Mouse (Mus musculus) spleen, adult 2 months (tissue): ENCODE data around the gene Hao2. TPM values are rescaled to one million over a fixed set of nuclear protein-coding genes. Genes with fewer than 3 reads are reported as not detected.

Experiments
- DNase-seq, 2 experiments: peaks; one replicate each; pipeline versions ENCODE4 v3.0.0 to v3.0.0-alpha.2; 2012 to 2021; ENCODE audit warnings: low spot score in 2 of 2, low read depth in 1 of 2
- H3K27ac ChIP-seq: fragments of 200-500 bp; 2 replicates; pipeline ENCODE4 v1.5.1; 2012; ENCODE audit warnings: low read length, inconsistent platforms; ENCODE audit not compliant: insufficient read depth
- H3K27me3 ChIP-seq: fragments of 200-500 bp; 2 replicates; pipeline ENCODE4 v1.6.1; 2012; ENCODE audit warnings: mild to moderate bottlenecking, moderate library complexity, low read length, inconsistent platforms; ENCODE audit not compliant: control insufficient read depth, insufficient read depth
- H3K36me3 ChIP-seq: fragments of 200-500 bp; 2 replicates; pipeline ENCODE4 v1.6.1; 2012; ENCODE audit warnings: mild to moderate bottlenecking, low read length, inconsistent platforms; ENCODE audit not compliant: control insufficient read depth, insufficient read depth
- H3K4me1 ChIP-seq: fragments of 200-500 bp; 2 replicates; pipeline ENCODE4 v1.6.1; 2011; ENCODE audit warnings: inconsistent platforms; ENCODE audit not compliant: control insufficient read depth, insufficient read depth, insufficient read length
- H3K4me3 ChIP-seq: fragments of 200-500 bp; 2 replicates; pipeline ENCODE4 v1.5.1; 2011; ENCODE audit warnings: mild to moderate bottlenecking, inconsistent platforms; ENCODE audit not compliant: insufficient read depth, insufficient read length; ENCODE audit errors: extremely low read depth
- CTCF ChIP-seq: fragments of 200-500 bp; IDR thresholded peaks from 2 replicates; pipeline ENCODE4 v1.5.1; 2011; ENCODE audit warnings: mild to moderate bottlenecking, inconsistent platforms; ENCODE audit not compliant: insufficient read depth, insufficient read length, insufficient replicate concordance; ENCODE audit errors: extremely low read depth
- POLR2A ChIP-seq: fragments of 200-500 bp; IDR thresholded peaks from 2 replicates; pipeline ENCODE4 v1.6.1; 2011; ENCODE audit warnings: low read depth, low read length, inconsistent platforms
- WGBS: fragments of 180-500 bp; shearing (Covaris S2); methylation state at CpG from one replicate; pipeline ENCODE4 v1.1.7; 2018; 5-methylcytosine and 5-hydroxymethylcytosine counted together
- polyA plus RNA-seq: library from polyadenylated mRNA; depleted of rRNA; stranded (reverse); fragments of >200 nt; gene quantifications from 2 replicates; pipeline ENCODE4 v1.2.3, GENCODE M21; 2012

The Hao2 gene
- polyA plus RNA-seq, 1 experiment: 0.07 TPM

DNA sequence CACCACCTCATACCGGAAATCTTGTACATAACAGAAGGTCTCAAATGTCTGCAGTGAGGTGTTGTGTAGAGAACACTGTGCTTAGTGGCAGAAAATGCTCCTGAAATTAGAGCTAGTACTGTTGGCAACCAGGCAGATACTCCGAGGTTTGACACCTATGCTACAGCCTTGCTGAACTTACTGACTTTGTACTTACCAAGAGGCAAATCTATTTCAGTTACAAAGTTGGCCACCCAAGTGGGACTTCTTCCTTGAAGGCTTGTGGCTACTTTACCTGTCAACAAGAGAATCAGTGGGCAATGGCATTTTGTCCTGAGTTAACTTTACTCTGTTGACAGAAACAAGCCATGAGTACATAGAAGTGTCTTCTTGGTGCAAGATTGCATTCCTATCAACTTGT is 4.6 kb upstream of the Hao2 start:
- TF ChIP-seq POLR2A (no peak), CTCF (no peak)
- 82% methylated on average over 2 of the region's 2 CpGs for WGBS
- Histone ChIP-seq H3K27me3 (no peaks in the 10 kb centered on the region), H3K36me3 (no peaks in the 10 kb centered on the region), H3K4me3 (no peak overlapping the region), H3K27ac (no peak overlapping the region), H3K4me1 (no peaks in the 10 kb centered on the region)
- DNase-seq: no peak

GRCm38 (mm10) chr3:98895071-98895601 is 2.1 kb upstream of the Hao2 start:
- H3K36me3 ChIP-seq: no peaks in the 10 kb centered on the region
- H3K27me3 ChIP-seq: no peaks in the 10 kb centered on the region
- no peak overlapping the region for H3K4me3 ChIP-seq
- H3K27ac ChIP-seq: no peak overlapping the region
- no peak for TF ChIP-seq CTCF
- no peak for TF ChIP-seq POLR2A
- no peaks in the 10 kb centered on the region for H3K4me1 ChIP-seq
- no peak for DNase-seq
- WGBS: 44% methylated on average over 10 of the region's 10 CpGs

- no peak overlapping the region for H3K4me3 ChIP-seq
- no peak overlapping the region for H3K27ac ChIP-seq
- no peak for DNase-seq
- no peaks in the 10 kb centered on the region for H3K27me3 ChIP-seq
- H3K36me3 ChIP-seq: no peaks in the 10 kb centered on the region
- WGBS: 92% methylated on average over 4 of the region's 4 CpGs
- no peaks in the 10 kb centered on the region for H3K4me1 ChIP-seq
- TF ChIP-seq CTCF: no peak
- TF ChIP-seq POLR2A: no peak
Measured at GRCm38 (mm10) chr3:98890430-98890829, 2.6 kb downstream of the Hao2 start.

DNA sequence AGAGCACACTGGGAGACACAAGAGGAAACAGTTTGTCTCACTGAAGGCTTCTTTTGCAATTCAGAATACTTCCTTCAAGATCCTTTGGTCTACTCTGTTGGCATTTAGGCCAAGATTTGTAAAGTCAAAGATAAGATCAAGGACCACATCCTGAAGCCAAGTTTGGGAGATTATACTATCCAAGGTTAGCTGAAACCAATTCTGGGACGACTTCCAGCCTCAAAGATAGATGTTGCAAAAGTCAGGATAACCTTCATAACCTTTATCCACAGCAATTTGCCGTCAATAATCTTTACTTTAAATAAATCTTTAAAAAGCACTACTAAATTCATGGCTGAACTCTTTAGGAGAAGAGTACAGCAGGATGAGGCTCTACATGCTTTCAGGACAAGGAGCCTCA is 4.8 kb downstream of the Hao2 start:
- Histone ChIP-seq H3K36me3 (no peaks in the 10 kb centered on the region), H3K27ac (no peak overlapping the region), H3K4me3 (no peak overlapping the region), H3K27me3 (no peaks in the 10 kb centered on the region), H3K4me1 (no peaks in the 10 kb centered on the region)
- WGBS: 60% methylated on average over 2 of the region's 2 CpGs
- no peak for DNase-seq
- TF ChIP-seq POLR2A: no peak
- no peak for TF ChIP-seq CTCF

DNA sequence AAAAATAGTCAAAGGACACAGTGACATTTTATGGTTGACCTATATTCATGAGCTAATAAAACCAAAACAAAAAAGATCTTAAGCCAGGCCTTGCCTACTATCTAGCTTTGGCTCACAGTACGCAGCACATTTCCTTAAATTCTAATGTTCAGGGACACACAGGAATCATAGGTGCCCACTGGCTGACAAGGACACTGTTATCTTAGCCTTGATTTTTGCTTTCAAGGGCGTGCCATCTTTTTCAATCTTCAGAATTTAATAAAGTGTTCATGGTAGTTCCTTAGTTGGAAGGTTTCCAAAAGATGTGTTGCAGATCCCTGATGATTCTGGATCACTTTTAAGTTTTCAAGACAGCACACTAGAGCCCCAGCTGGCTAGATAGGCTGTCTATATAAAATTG is 12.2 kb downstream of the Hao2 start:
- Histone ChIP-seq H3K27ac (no peak overlapping the region), H3K36me3 (no peaks in the 10 kb centered on the region), H3K27me3 (no peaks in the 10 kb centered on the region), H3K4me1 (no peaks in the 10 kb centered on the region), H3K4me3 (no peak overlapping the region)
- no peak for DNase-seq
- WGBS: 77% methylated on average over 2 of the region's 2 CpGs
- TF ChIP-seq POLR2A (no peak), CTCF (no peak)

GRCm38 (mm10) chr3:98880216-98880615 is 12.8 kb downstream of the Hao2 start:
- DNase-seq: no peak
- 74% methylated on average over 6 of the region's 6 CpGs for WGBS
- H3K4me1 ChIP-seq: no peaks in the 10 kb centered on the region
- no peaks in the 10 kb centered on the region for H3K36me3 ChIP-seq
- no peak for TF ChIP-seq POLR2A
- TF ChIP-seq CTCF: no peak
- no peak overlapping the region for H3K4me3 ChIP-seq
- H3K27ac ChIP-seq: no peak overlapping the region
- no peaks in the 10 kb centered on the region for H3K27me3 ChIP-seq

DNA sequence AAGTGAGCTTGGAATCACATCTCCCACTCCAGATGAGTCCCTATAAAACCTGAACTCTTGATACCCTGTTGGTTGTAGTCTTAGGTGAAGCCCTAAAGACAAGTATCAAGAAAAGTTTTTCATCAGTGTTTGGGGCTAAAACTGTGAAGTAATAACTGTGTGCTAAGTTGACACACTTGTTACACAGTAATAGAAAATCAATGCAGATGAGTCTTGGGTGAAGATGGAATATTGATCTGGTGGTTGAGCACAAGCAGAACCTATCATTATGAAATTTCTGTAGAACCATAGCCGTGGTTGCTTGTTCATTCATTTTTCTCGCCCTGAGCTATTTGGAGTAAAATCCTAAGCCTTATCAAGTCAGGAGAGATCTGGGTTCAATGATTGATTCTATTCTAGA is 24.8 kb downstream of the Hao2 start:
- Histone ChIP-seq H3K36me3 (no peaks in the 10 kb centered on the region), H3K27me3 (no peaks in the 10 kb centered on the region), H3K4me3 (no peak overlapping the region), H3K27ac (no peak overlapping the region), H3K4me1 (no peaks in the 10 kb centered on the region)
- no peak for TF ChIP-seq POLR2A
- TF ChIP-seq CTCF: no peak
- DNase-seq: no peak
- WGBS: 86% methylated on average over 2 of the region's 2 CpGs
